In the genomic region with DNA sequence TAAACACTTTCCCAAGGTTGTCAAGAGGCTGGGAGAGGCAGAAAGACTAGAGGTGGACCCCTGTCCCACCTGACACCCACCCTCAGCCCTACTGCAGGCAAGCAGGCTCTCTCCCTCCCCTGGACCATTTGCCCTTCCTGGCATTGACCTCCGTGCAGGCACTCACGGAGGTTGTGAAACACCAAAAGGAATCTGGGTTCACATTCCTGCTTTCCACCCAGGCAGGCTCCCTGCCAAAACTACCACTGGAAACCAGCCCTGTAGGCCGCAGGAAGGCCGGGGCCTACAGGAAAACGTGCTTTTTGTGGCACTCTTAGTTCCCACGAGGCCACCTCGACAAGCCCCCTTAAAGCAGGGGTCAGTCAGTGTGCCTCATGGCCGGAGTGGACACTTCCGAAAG, we compare ENCODE assay signal across 8 mouse cellular contexts.
DNase-seq lines count a peak whose midpoint lies in the region; ATAC-seq and TF ChIP-seq lines count a peak whose summit lies in the region.

No protein-coding gene starts in this region.

- 0 out of 2 replicates have a peak overlapping the region, but pooled peaks have one; percentile 16 for H3K27ac ChIP-seq in forebrain, embryonic 13.5 days
- no peak overlapping the region for H3K27ac ChIP-seq in forebrain, embryonic 15.5 days (replicated peaks)
- H3K27ac ChIP-seq in heart, postnatal 0 days (ENCODE audit: low read depth) = peak overlapping the region; percentile 90

- H3K4me1 ChIP-seq in forebrain, embryonic 13.5 days = peaks cover 85% of the 10 kb centered on the region
- H3K4me1 ChIP-seq in forebrain, embryonic 15.5 days = peaks cover 40% of the 10 kb centered on the region
- peaks cover 41% of the 10 kb centered on the region for H3K4me1 ChIP-seq in heart, postnatal 0 days (ENCODE audit: control insufficient read depth, insufficient read depth)
- H3K4me1 ChIP-seq in lung, adult 2 months (ENCODE audit: control insufficient read depth, insufficient read depth, low read length) = peaks cover 9% of the 10 kb centered on the region

- peak; percentile 47 to 72 for DNase-seq in adrenal gland, postnatal 36 days
- DNase-seq in heart, postnatal 0 days (ENCODE audit: low spot score) = peak; percentile 82
- DNase-seq in lung, adult 2 months = peak; percentile 75
- no peak for DNase-seq in cerebellum, adult 9-10 months
- DNase-seq in cerebellum, adult 18-20 months = no peak

- H3K36me3 ChIP-seq in forebrain, embryonic 13.5 days (ENCODE audit: poor library complexity, severe bottlenecking) = peaks cover 4% of the 10 kb centered on the region; the same call in 1 of the 2 replicates
- no peaks in the 10 kb centered on the region for H3K36me3 ChIP-seq in forebrain, embryonic 15.5 days
- H3K36me3 ChIP-seq in heart, postnatal 0 days (replicated peaks; ENCODE audit: control insufficient read depth, insufficient read depth, low read length) = no peaks in the 10 kb centered on the region

- no peak overlapping the region for H3K4me3 ChIP-seq in forebrain, embryonic 13.5 days
- no peak overlapping the region for H3K4me3 ChIP-seq in forebrain, embryonic 15.5 days
- H3K4me3 ChIP-seq in heart, postnatal 0 days (ENCODE audit: low read depth, low read length) = no peak overlapping the region
- H3K4me3 ChIP-seq in lung, adult 2 months (replicated peaks; ENCODE audit: extremely low read depth, low read depth, low read length) = no peak overlapping the region

- TF ChIP-seq CTCF in heart, postnatal 0 days (IDR thresholded peaks at IDR 0.05; ENCODE audit: low read depth) = no peak
- TF ChIP-seq CTCF in lung, adult 2 months (IDR thresholded peaks at IDR 0.05; ENCODE audit: insufficient read depth, low read length) = no peak

- no peak overlapping the region for H3K4me2 ChIP-seq in forebrain, embryonic 13.5 days
- H3K4me2 ChIP-seq in forebrain, embryonic 15.5 days (replicated peaks) = no peak overlapping the region
- no peak overlapping the region for H3K4me2 ChIP-seq in heart, postnatal 0 days (ENCODE audit: low read depth, low read length)

- H3K9ac ChIP-seq in forebrain, embryonic 13.5 days = no peak overlapping the region
- H3K9ac ChIP-seq in forebrain, embryonic 15.5 days (replicated peaks) = no peak overlapping the region
- H3K9ac ChIP-seq in heart, postnatal 0 days (replicated peaks; ENCODE audit: low read depth, low read length) = 0 out of 2 replicates have a peak overlapping the region, but pooled peaks have one; percentile 28

- no peak for ATAC-seq in forebrain, embryonic 13.5 days
- ATAC-seq in forebrain, embryonic 15.5 days (replicated peaks) = no peak
- peak; percentile 78 for ATAC-seq in heart, postnatal 0 days (ENCODE audit: insufficient read depth, low read depth)
- no peak for ATAC-seq in CD4-positive, CD25-positive, alpha-beta regulatory T cell, adult 4 months

- 0 out of 2 replicates have a peak, but pooled peaks cover 3% of the 10 kb centered on the region for H3K27me3 ChIP-seq in forebrain, embryonic 13.5 days
- H3K27me3 ChIP-seq in forebrain, embryonic 15.5 days = no peaks in the 10 kb centered on the region
- H3K27me3 ChIP-seq in heart, postnatal 0 days (ENCODE audit: control insufficient read depth, insufficient read depth, low read length) = no peaks in the 10 kb centered on the region

- TF ChIP-seq POLR2A in lung, adult 2 months (IDR thresholded peaks at IDR 0.05; ENCODE audit: borderline replicate concordance, extremely low read depth, low read depth, low read length) = no peak

- 0 out of 2 replicates have a peak, but pooled peaks have one; percentile 61 for TF ChIP-seq EP300 in heart, postnatal 0 days (IDR thresholded peaks at IDR 0.05; ENCODE audit: low read depth)

- 70% methylated on average over 9 of the region's 9 CpGs for WGBS in forebrain, embryonic 13.5 days
- WGBS in forebrain, embryonic 15.5 days = 59% methylated on average over 9 of the region's 9 CpGs
- 26% methylated on average over 9 of the region's 9 CpGs for WGBS in heart, postnatal 0 days
- 29% methylated on average over 9 of the region's 9 CpGs for WGBS in lung, adult 2 months

- H3K9me3 ChIP-seq in forebrain, embryonic 13.5 days (replicated peaks) = no peaks in the 10 kb centered on the region
- H3K9me3 ChIP-seq in forebrain, embryonic 15.5 days = no peaks in the 10 kb centered on the region
- no peaks in the 10 kb centered on the region for H3K9me3 ChIP-seq in heart, postnatal 0 days (replicated peaks; ENCODE audit: control insufficient read depth, low read length)

Comparison
In these comparisons a context has a peak if more than half of its experiments do, and no peak if none do; other contexts are left out.
1. DNase-seq: peak in adrenal gland, postnatal 36 days (2 of 2), heart, postnatal 0 days (single experiment) and lung, adult 2 months (single experiment); none in cerebellum, adult 9-10 months (single experiment) and cerebellum, adult 18-20 months (0 of 2).